Mouse (Mus musculus): ENCODE measurements around the gene Adpgk.

DNA sequence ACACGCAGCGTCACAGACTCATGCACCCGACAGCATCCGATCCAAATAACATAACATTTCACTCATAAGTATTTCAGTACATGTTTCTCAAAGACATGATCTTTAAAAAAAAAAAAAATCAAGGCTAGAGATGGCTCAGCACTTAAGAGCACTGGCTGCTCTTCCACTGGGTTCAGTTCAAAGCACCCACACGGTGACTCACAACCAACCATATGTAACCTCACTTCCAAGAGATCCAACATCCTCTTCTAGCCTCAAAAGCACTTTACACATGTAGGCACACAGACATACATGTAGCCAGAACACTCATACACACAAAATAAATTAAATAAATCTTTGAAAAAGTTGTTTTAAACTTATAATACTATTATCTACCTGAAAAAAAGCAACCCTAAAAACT, 46.5 kb downstream of the Adpgk start:
- TF ChIP-seq CTCF (IDR thresholded peaks at IDR 0.05; ENCODE audit: extremely low read depth, insufficient read length, insufficient replicate concordance, low read depth, low read length) (no peak), POLR2A (IDR thresholded peaks at IDR 0.05; ENCODE audit: low read depth, low read length) (no peak)

All from small intestine, adult 2 months (tissue).